Mouse (Mus musculus): Measurements from ENCODE around the gene Mns1. TPM values are rescaled to one million over a fixed set of nuclear protein-coding genes. Genes with fewer than 3 reads are reported as not detected.
A peak's percentile ranks its signal among the peaks of the same experiment; 100 is the strongest.

Mns1 gene
- polyA plus RNA-seq, 1 experiment from 2014 or later: 15.1 TPM

- ATAC-seq (no peak), DNase-seq (ENCODE audit: low spot score) (peak; percentile 14)
- Histone ChIP-seq H3K36me3 (ENCODE audit: control insufficient read depth, insufficient read depth, low read length) (no peaks in the 10 kb centered on the region), H3K27me3 (replicated peaks; ENCODE audit: control insufficient read depth, insufficient read depth, low read length) (no peaks in the 10 kb centered on the region), H3K4me2 (ENCODE audit: low read length) (no peak overlapping the region), H3K9ac (ENCODE audit: low read length) (no peak overlapping the region), H3K9me3 (replicated peaks; ENCODE audit: control insufficient read depth, low read length) (no peaks in the 10 kb centered on the region), H3K27ac (ENCODE audit: low read depth, low read length) (0 out of 2 replicates have a peak overlapping the region, but pooled peaks have one; percentile 15), H3K4me3 (ENCODE audit: low read depth, low read length) (no peak overlapping the region), H3K4me1 (ENCODE audit: control insufficient read depth, insufficient read depth, low read length) (no peaks in the 10 kb centered on the region)
- WGBS: 32% methylated on average over 3 of the region's 3 CpGs
These were observed 59.4 kb downstream of the Mns1 start for GRCm38 (mm10) chr9:72497171-72497570.

Small RNAs within 50 kb of the gene (microRNA-seq; reads per million reads assigned to microRNA genes)
- not detected for gene Gm28010

Other genes starting within 250 kb of the Mns1 start
- gene Zfp280d, start 163.2 kb upstream of the Mns1 start, polyA plus RNA-seq (2014; fragmentation: Nextera tagmentation; extraction: Ambion mirVana): 38.7 and 41.6 TPM in 2 replicates
- 35.3 and 40.3 TPM in 2 replicates for gene Tex9, start 54.2 kb downstream of the Mns1 start, polyA plus RNA-seq (2014; fragmentation: Nextera tagmentation; extraction: Ambion mirVana)
- 17.9 and 21.8 TPM in 2 replicates for gene Rfx7, start 94.2 kb downstream of the Mns1 start, polyA plus RNA-seq (2014; fragmentation: Nextera tagmentation; extraction: Ambion mirVana)
- 437 and 459 TPM in 2 replicates for gene Nedd4, start 224.3 kb downstream of the Mns1 start, polyA plus RNA-seq (2014; fragmentation: Nextera tagmentation; extraction: Ambion mirVana)

Data from forebrain, embryonic 14.5 days (tissue).